Mouse (Mus musculus) neutrophil, adult 83 days (primary cell): Measurements from ENCODE around the gene Hdac6. TPM values are rescaled to one million over a fixed set of nuclear protein-coding genes. Genes with fewer than 3 reads are reported as not detected.

Source experiments
- total RNA-seq, 2 experiments: library from RNA; stranded (reverse); gene quantifications; one replicate each; pipeline ENCODE4 v1.2.4; 2023

Gene Hdac6
- total RNA-seq, result 10 to 100 TPM in 1 of 2 experiments, 1 to 10 TPM in 1; 7.2 to 10.7 TPM

DNA sequence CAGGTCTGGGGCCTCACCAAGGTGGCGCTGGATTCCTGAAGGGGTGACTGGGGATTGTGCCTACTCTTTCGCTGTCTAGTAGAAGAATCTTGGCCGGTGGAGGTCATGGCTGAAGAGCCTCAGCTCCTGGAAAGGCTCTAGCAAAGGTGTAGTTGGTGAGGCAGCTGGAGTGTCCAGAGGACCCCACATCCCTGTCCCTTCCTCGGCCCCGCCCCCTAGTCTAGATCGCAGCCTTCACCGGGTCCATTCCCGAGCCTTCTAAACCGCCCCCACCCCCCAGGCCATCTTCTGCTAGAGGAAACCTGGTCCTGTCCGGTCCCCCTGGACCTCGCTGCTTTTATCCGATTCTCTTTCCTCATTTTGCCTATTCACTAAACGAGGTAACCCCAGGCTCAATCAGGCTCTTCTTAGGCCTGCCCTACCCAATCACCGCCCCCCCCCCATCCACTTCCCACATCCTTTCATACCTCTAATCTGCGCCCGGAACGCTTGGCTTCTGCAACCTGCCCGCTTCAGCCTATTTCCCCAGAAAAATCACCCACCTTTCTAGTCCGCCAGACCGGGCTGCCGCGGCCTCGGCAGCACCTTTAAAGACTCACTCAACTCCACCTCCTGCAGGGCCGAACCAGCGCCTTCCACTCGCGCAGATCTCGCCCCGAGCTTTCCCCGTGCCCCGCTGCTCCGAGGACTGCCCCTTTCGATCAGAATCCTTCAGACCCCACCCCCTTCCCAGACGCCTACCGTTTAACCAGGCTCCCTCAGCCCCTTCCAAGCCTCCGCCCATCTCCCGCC lies at the start of gene Hdac6:
Gene Hdac6 (minus strand): TSS at position 782 of the 792 bp plus-strand sequence.

DNA sequence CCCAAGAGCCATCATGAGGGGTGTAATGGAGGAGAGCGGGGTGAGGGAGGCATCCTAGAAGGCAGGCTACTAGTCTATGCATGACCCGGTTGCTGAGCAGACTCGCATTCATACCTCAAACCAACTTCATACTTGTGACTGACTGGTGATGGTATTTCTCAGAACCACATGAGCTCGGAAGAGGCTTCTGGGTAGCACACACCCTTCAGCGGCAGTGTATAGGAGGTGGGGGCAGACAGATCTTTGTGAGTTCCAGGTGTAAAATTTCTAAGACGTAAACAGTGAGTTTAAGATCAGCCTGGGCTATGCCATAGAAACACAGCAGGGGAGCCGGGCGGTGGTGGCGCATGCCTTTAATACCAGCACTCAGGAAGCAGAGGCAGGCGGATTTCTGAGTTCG lies 30.2 kb upstream of the Hdac6 start, which contains the start of gene Gata1:
Gene Gata1 (minus strand): TSS at position 180 of the 400 bp plus-strand sequence.

GRCm38 (mm10) chrX:7928270-7928790 lies 19.4 kb downstream of the Hdac6 start, which contains the start of gene Eras:
Gene Eras (minus strand): TSS chrX:7928607.

GRCm38 (mm10) chrX:7919601-7920383 lies 27.9 kb downstream of the Hdac6 start, which contains the start of gene Pcsk1n:
Gene Pcsk1n (plus strand): TSS chrX:7919822.

DNA sequence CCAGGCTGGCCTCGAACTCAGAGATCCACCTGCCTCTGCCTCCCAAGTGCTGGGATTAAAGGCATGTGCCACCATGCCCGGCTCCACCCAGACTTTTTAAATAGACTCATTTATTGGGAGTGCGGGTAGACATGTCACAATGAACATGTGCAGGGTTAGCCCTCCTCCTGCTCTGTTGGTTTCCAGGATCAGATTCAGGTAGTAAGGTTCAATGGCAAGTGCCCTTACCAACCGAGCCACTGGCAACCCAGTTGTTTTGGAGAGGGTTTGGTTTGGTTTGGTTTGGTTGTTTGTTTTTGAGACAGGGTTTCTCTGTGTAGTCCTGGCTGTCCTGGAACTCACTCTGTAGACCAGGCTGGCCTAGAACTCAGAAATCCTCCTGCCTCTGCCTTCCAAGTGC lies 38.4 kb downstream of the Hdac6 start, which contains the start of gene Gm10490:
Gene Gm10490 (plus strand): TSS at position 301 of the 400 bp plus-strand sequence.

GRCm38 (mm10) chrX:7907735-7908134 lies 40.0 kb downstream of the Hdac6 start, which contains the start of gene Gm10491:
Gene Gm10491 (minus strand): TSS chrX:7907835.

GRCm38 (mm10) chrX:7898880-7899874 lies 48.5 kb downstream of the Hdac6 start, which contains the start of the genes Pqbp1 and Timm17b:
Gene Pqbp1 (minus strand): TSS chrX:7899269.
Gene Timm17b (plus strand): TSS chrX:7899357.

GRCm38 (mm10) chrX:7883841-7884567 lies 63.7 kb downstream of the Hdac6 start, which contains the start of gene Slc35a2:
Gene Slc35a2 (plus strand): TSS chrX:7884028.

Other genes with a start within 250 kb of the Hdac6 start
- gene Wdr45, start 233.6 kb downstream of the Hdac6 start, total RNA-seq, result 10 to 100 TPM; 38.2 to 41.9 TPM
- gene Gm45208, start 225.6 kb downstream of the Hdac6 start, total RNA-seq, result not detected
- gene Praf2, start 219.4 kb downstream of the Hdac6 start, total RNA-seq, result 1 to 10 TPM; 5.0 to 5.5 TPM
- gene Ccdc120, start 197.0 kb downstream of the Hdac6 start, total RNA-seq, result under 1 TPM; 0.57 to 0.90 TPM
- 10 to 100 TPM; 68.1 to 79.5 TPM for gene Tfe3, start 185.3 kb downstream of the Hdac6 start, total RNA-seq
- 100 to 1,000 TPM; 123 to 144 TPM for gene Gripap1, start 158.1 kb downstream of the Hdac6 start, total RNA-seq
- gene Kcnd1, start 125.6 kb downstream of the Hdac6 start, total RNA-seq, result 1 to 10 TPM; 1.2 to 7.5 TPM
- gene Otud5, start 106.5 kb downstream of the Hdac6 start, total RNA-seq, result 100 to 1,000 TPM; 119 to 128 TPM
- gene Pim2, start 69.6 kb downstream of the Hdac6 start, total RNA-seq, result 1 to 10 TPM; 2.6 to 4.0 TPM
- gene Slc35a2, start 63.9 kb downstream of the Hdac6 start, total RNA-seq, result 10 to 100 TPM; 22.8 to 23.3 TPM
- 10 to 100 TPM; 35.3 to 39.9 TPM for gene Pqbp1, start 48.6 kb downstream of the Hdac6 start, total RNA-seq
- gene Timm17b, start 48.5 kb downstream of the Hdac6 start, total RNA-seq, result 10 to 100 TPM; 43.0 to 48.2 TPM
- not detected for gene Gm10491, start 40.1 kb downstream of the Hdac6 start, total RNA-seq
- not detected for gene Gm10490, start 38.3 kb downstream of the Hdac6 start, total RNA-seq
- not detected for gene Pcsk1n, start 28.1 kb downstream of the Hdac6 start, total RNA-seq
- gene Eras, start 19.3 kb downstream of the Hdac6 start, total RNA-seq, result not detected
- 10 to 100 TPM; 16.6 to 22.9 TPM for gene Gata1, start 30.2 kb upstream of the Hdac6 start, total RNA-seq
- not detected for gene Glod5, start 70.6 kb upstream of the Hdac6 start, total RNA-seq
- 10 to 100 TPM; 31.4 to 35.9 TPM for gene Suv39h1, start 126.9 kb upstream of the Hdac6 start, total RNA-seq
- gene Was, start 142.6 kb upstream of the Hdac6 start, total RNA-seq, result 100 to 1,000 TPM; 149 to 168 TPM
- gene Wdr13, start 185.0 kb upstream of the Hdac6 start, total RNA-seq, result 10 to 100 TPM; 33.7 to 34.7 TPM
- 100 to 1,000 TPM; 323 to 397 TPM for gene Rbm3, start 198.0 kb upstream of the Hdac6 start, total RNA-seq
- gene Tbc1d25, start 228.3 kb upstream of the Hdac6 start, total RNA-seq, result 10 to 100 TPM; 10.5 to 16.2 TPM
- gene Ebp, start 245.6 kb upstream of the Hdac6 start, total RNA-seq, result 10 to 100 TPM; 52.0 to 57.8 TPM